Mouse (Mus musculus): ENCODE measurements around the gene Coq5. TPM values are rescaled to one million over a fixed set of nuclear protein-coding genes. Genes with fewer than 3 reads are reported as not detected.

Coq5 gene
- polyA plus RNA-seq, 1 experiment: 23.9 TPM

Other genes with a start within 250 kb of the Coq5 start
- 0.23 TPM in 1 of 2 replicates, not detected in the other for gene Gm10401, start 181.4 kb upstream of the Coq5 start, polyA plus RNA-seq (2012; rRNA removed)
- 54.0 and 60.2 TPM in 2 replicates for gene Acads, start 160.3 kb upstream of the Coq5 start, polyA plus RNA-seq (2012; rRNA removed)
- 24.0 and 27.4 TPM in 2 replicates for gene Unc119b, start 144.7 kb upstream of the Coq5 start, polyA plus RNA-seq (2012; rRNA removed)
- 82.1 and 95.2 TPM in 2 replicates for gene Mlec, start 121.5 kb upstream of the Coq5 start, polyA plus RNA-seq (2012; rRNA removed)
- gene Cabp1, start 85.3 kb upstream of the Coq5 start, polyA plus RNA-seq (2012; rRNA removed): 3.6 and 3.9 TPM in 2 replicates
- 52.7 and 63.5 TPM in 2 replicates for gene Pop5, start 43.8 kb upstream of the Coq5 start, polyA plus RNA-seq (2012; rRNA removed)
- gene Rnf10, start 6.8 kb upstream of the Coq5 start, polyA plus RNA-seq (2012; rRNA removed): 144 and 157 TPM in 2 replicates
- gene Dynll1, start 21.3 kb downstream of the Coq5 start, polyA plus RNA-seq (2012; rRNA removed): 565 and 747 TPM in 2 replicates
- gene Srsf9, start 47.5 kb downstream of the Coq5 start, polyA plus RNA-seq (2012; rRNA removed): 56.7 and 60.4 TPM in 2 replicates
- 13.6 and 18.0 TPM in 2 replicates for gene Gatc, start 61.5 kb downstream of the Coq5 start, polyA plus RNA-seq (2012; rRNA removed)
- 47.5 and 63.9 TPM in 2 replicates for gene Triap1, start 61.6 kb downstream of the Coq5 start, polyA plus RNA-seq (2012; rRNA removed)
- gene Cox6a1, start 69.3 kb downstream of the Coq5 start, polyA plus RNA-seq (2012; rRNA removed): 940 and 1,078 TPM in 2 replicates
- 1.7 and 3.0 TPM in 2 replicates for gene Msi1, start 149.9 kb downstream of the Coq5 start, polyA plus RNA-seq (2012; rRNA removed)
- not detected in 2 replicates for gene Pla2g1b, start 186.6 kb downstream of the Coq5 start, polyA plus RNA-seq (2012; rRNA removed)
- gene Sirt4, start 205.1 kb downstream of the Coq5 start, polyA plus RNA-seq (2012; rRNA removed): 56.1 and 75.8 TPM in 2 replicates
- 68.7 and 73.4 TPM in 2 replicates for gene Pxn, start 227.0 kb downstream of the Coq5 start, polyA plus RNA-seq (2012; rRNA removed)

Data from urinary bladder, adult 2 months (tissue).